Comparison of ENCODE assay signal across 8 mouse cellular contexts in the genomic region with DNA sequence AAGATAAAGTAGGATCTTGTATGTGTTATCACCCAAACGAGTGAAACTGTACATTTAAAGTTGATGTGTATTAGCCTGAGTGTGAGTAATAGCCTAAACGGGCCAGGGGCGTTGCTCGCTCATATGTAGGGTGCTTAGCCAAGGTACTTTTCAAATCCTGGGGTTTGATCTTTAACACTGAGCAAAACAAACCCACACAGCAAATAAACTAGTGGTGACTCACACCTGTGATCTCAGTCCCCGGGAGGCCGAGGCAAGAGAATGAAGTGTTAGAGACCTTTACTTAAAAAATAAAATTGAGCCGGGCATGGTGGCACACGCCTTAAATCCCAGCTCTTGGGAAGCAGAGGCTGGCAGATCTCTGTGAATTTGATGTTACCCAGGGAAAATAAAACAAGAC. TPM values are rescaled to one million over a fixed set of nuclear protein-coding genes. Genes with fewer than 3 reads are reported as not detected.
DNase-seq lines count a peak whose midpoint lies in the region; ATAC-seq and TF ChIP-seq lines count a peak whose summit lies in the region.

No protein-coding gene starts in this region.

- no peak for TF ChIP-seq POLR2A in small intestine, adult 2 months (IDR thresholded peaks at IDR 0.05; ENCODE audit: low read depth, low read length)

- H3K9me3 ChIP-seq in lung, embryonic 15.5 days: no peaks in the 10 kb centered on the region
- H3K9me3 ChIP-seq in embryonic facial prominence, embryonic 13.5 days: no peaks in the 10 kb centered on the region
- no peaks in the 10 kb centered on the region for H3K9me3 ChIP-seq in intestine, embryonic 16.5 days (ENCODE audit: control insufficient read depth, low read length)

- DNase-seq in lung, postnatal 36 days: no peak
- DNase-seq in Muller cell, postnatal 12 days (ENCODE audit: inconsistent ontology term): no peak
- no peak for DNase-seq in retina, embryonic 14.5 days (ENCODE audit: low spot score)
- DNase-seq in gastrocnemius, adult 8-10 months (ENCODE audit: low spot score in 2 of 2): no peak

- peaks cover 7% of the 10 kb centered on the region for H3K4me1 ChIP-seq in lung, embryonic 15.5 days
- peaks cover 6% of the 10 kb centered on the region for H3K4me1 ChIP-seq in embryonic facial prominence, embryonic 13.5 days
- H3K4me1 ChIP-seq in intestine, embryonic 16.5 days (ENCODE audit: control insufficient read depth, insufficient read depth, low read length): peaks cover 10% of the 10 kb centered on the region
- peaks cover 2% of the 10 kb centered on the region; the same call in 1 of the 2 replicates for H3K4me1 ChIP-seq in small intestine, adult 2 months (ENCODE audit: control insufficient read depth, insufficient read depth, insufficient read length, low read length)

- H3K4me2 ChIP-seq in lung, embryonic 15.5 days: peak overlapping the region; percentile 51; the same call in 1 of the 2 replicates
- peak overlapping the region; percentile 69 for H3K4me2 ChIP-seq in embryonic facial prominence, embryonic 13.5 days
- peak overlapping the region; percentile 48 for H3K4me2 ChIP-seq in intestine, embryonic 16.5 days (ENCODE audit: low read depth, low read length)

- 64% methylated on average over 8 of the region's 8 CpGs for WGBS in lung, embryonic 15.5 days
- 83% methylated on average over 8 of the region's 8 CpGs for WGBS in embryonic facial prominence, embryonic 13.5 days
- WGBS in intestine, embryonic 16.5 days: 44% methylated on average over 8 of the region's 8 CpGs
- WGBS in small intestine, adult 2 months: 25% methylated on average over 8 of the region's 8 CpGs

- ATAC-seq in lung, embryonic 15.5 days (ENCODE audit: borderline replicate concordance, extremely low read depth, low FRiP score, low TSS enrichment): no peak
- no peak for ATAC-seq in embryonic facial prominence, embryonic 13.5 days (ENCODE audit: insufficient number of reproducible peaks, insufficient read depth, low FRiP score, low TSS enrichment, low read depth)
- peak; percentile 44 for ATAC-seq in intestine, embryonic 16.5 days

- H3K9ac ChIP-seq in lung, embryonic 15.5 days: no peak overlapping the region
- H3K9ac ChIP-seq in embryonic facial prominence, embryonic 13.5 days: no peak overlapping the region; the same call in 1 of the 2 replicates
- H3K9ac ChIP-seq in intestine, embryonic 16.5 days (ENCODE audit: low read depth, low read length): peak overlapping the region; percentile 52

- H3K27ac ChIP-seq in lung, embryonic 15.5 days: no peak overlapping the region
- no peak overlapping the region for H3K27ac ChIP-seq in embryonic facial prominence, embryonic 13.5 days
- peak overlapping the region; percentile 81 for H3K27ac ChIP-seq in intestine, embryonic 16.5 days (ENCODE audit: low read length)
- peak overlapping the region; percentile 21 for H3K27ac ChIP-seq in small intestine, adult 2 months (ENCODE audit: insufficient read depth, low read depth, low read length)

- H3K27me3 ChIP-seq in lung, embryonic 15.5 days: no peaks in the 10 kb centered on the region; the same call in 1 of the 2 replicates
- no peaks in the 10 kb centered on the region for H3K27me3 ChIP-seq in embryonic facial prominence, embryonic 13.5 days
- no peaks in the 10 kb centered on the region for H3K27me3 ChIP-seq in intestine, embryonic 16.5 days (replicated peaks; ENCODE audit: control insufficient read depth, insufficient read depth, low read length)
- H3K27me3 ChIP-seq in small intestine, adult 2 months (ENCODE audit: control insufficient read depth, insufficient read depth, low read length): no peaks in the 10 kb centered on the region

- peak overlapping the region; percentile 94 for H3K4me3 ChIP-seq in lung, embryonic 15.5 days
- H3K4me3 ChIP-seq in embryonic facial prominence, embryonic 13.5 days: peak overlapping the region; percentile 96
- H3K4me3 ChIP-seq in intestine, embryonic 16.5 days (ENCODE audit: low read length): peak overlapping the region; percentile 91
- H3K4me3 ChIP-seq in small intestine, adult 2 months (ENCODE audit: low read depth, low read length): no peak overlapping the region

- no peak for TF ChIP-seq CTCF in small intestine, adult 2 months (IDR thresholded peaks at IDR 0.05; ENCODE audit: extremely low read depth, insufficient read length, insufficient replicate concordance, low read depth, low read length)

- peaks cover 19% of the 10 kb centered on the region for H3K36me3 ChIP-seq in lung, embryonic 15.5 days
- peaks cover 20% of the 10 kb centered on the region for H3K36me3 ChIP-seq in embryonic facial prominence, embryonic 13.5 days
- H3K36me3 ChIP-seq in intestine, embryonic 16.5 days (ENCODE audit: control insufficient read depth, insufficient read depth, low read length): 0 out of 2 replicates have a peak, but pooled peaks cover 4% of the 10 kb centered on the region
- peaks cover 3% of the 10 kb centered on the region; the same call in 1 of the 2 replicates for H3K36me3 ChIP-seq in small intestine, adult 2 months (ENCODE audit: control insufficient read depth, insufficient read depth, low read length)

RNA-seq across cellular contexts. Expression of gene Diexf, which starts 0.8 kb away (rescaled TPM):
- polyA plus RNA-seq in lung, embryonic 15.5 days (2015; fragmentation: Nextera tagmentation; extraction: Ambion mirVana): 7.0 and 7.4 TPM in 2 replicates
- polyA plus RNA-seq in embryonic facial prominence, embryonic 13.5 days (2015; fragmentation: Nextera tagmentation; extraction: Ambion mirVana): 9.7 and 13.5 TPM in 2 replicates
- polyA plus RNA-seq in intestine, embryonic 16.5 days (2015; fragmentation: Nextera tagmentation; extraction: Ambion mirVana): 5.0 and 9.2 TPM in 2 replicates
- 3.1 and 5.5 TPM in 2 replicates for polyA plus RNA-seq in small intestine, adult 2 months (2012; rRNA removed)
- 10 to 100 TPM in 1 of 4 experiments, 1 to 10 TPM in 3; 6.6 to 10.2 (median 8.1) TPM for total RNA-seq in gastrocnemius, adult 8-10 months (2022)

RNA-seq across cellular contexts. Expression of gene Irf6, which starts 22.1 kb away (rescaled TPM):
- 14.9 and 15.4 TPM in 2 replicates for polyA plus RNA-seq in lung, embryonic 15.5 days (2015; fragmentation: Nextera tagmentation; extraction: Ambion mirVana)
- 33.4 and 37.7 TPM in 2 replicates for polyA plus RNA-seq in embryonic facial prominence, embryonic 13.5 days (2015; fragmentation: Nextera tagmentation; extraction: Ambion mirVana)
- 95.0 and 106 TPM in 2 replicates for polyA plus RNA-seq in intestine, embryonic 16.5 days (2015; fragmentation: Nextera tagmentation; extraction: Ambion mirVana)
- polyA plus RNA-seq in small intestine, adult 2 months (2012; rRNA removed): 43.4 and 141 TPM in 2 replicates
- total RNA-seq in gastrocnemius, adult 8-10 months (2022): 1 to 10 TPM in 1 of 4 experiments, under 1 TPM in 3; 0.44 to 1.1 (median 0.63) TPM

RNA-seq across cellular contexts. Expression of gene A130010J15Rik, which starts 37.0 kb away (rescaled TPM):
- 13.6 and 14.1 TPM in 2 replicates for polyA plus RNA-seq in lung, embryonic 15.5 days (2015; fragmentation: Nextera tagmentation; extraction: Ambion mirVana)
- polyA plus RNA-seq in embryonic facial prominence, embryonic 13.5 days (2015; fragmentation: Nextera tagmentation; extraction: Ambion mirVana): 18.9 and 19.2 TPM in 2 replicates
- polyA plus RNA-seq in intestine, embryonic 16.5 days (2015; fragmentation: Nextera tagmentation; extraction: Ambion mirVana): 13.0 and 13.7 TPM in 2 replicates
- polyA plus RNA-seq in small intestine, adult 2 months (2012; rRNA removed): 1.6 and 2.0 TPM in 2 replicates
- 1 to 10 TPM; 2.6 to 4.8 (median 3.0) TPM for total RNA-seq in gastrocnemius, adult 8-10 months (2022)

Comparison
In these comparisons a context has a peak if more than half of its experiments do, and no peak if none do; other contexts are left out.
1. H3K27ac ChIP-seq: peak in intestine, embryonic 16.5 days (single experiment) and small intestine, adult 2 months (single experiment); none in lung, embryonic 15.5 days (single experiment) and embryonic facial prominence, embryonic 13.5 days (single experiment).
2. Peak in every context shown above with its lines, with median percentiles within 50 percentile points of each other: H3K4me2 ChIP-seq.